Mouse (Mus musculus) stomach, embryonic 15.5 days (tissue): Measurements from ENCODE around the gene Snw1. TPM values are rescaled to one million over a fixed set of nuclear protein-coding genes. Genes with fewer than 3 reads are reported as not detected.
A peak's percentile ranks its signal among the peaks of the same experiment; 100 is the strongest.

Source experiments
- microRNA-seq: library from miRNA; unstranded; fragments of <30 nt; microRNA quantifications from one replicate; pipeline ENCODE4, GENCODE M21; 2016
- polyA plus RNA-seq: library from polyadenylated mRNA; unstranded; fragments of >200 nt; fragmentation: Nextera tagmentation; extraction: Ambion mirVana; gene quantifications from 2 replicates; pipeline ENCODE4 v1.2.1, GENCODE M21; 2015

The Snw1 gene
- polyA plus RNA-seq, 1 experiment from 2014 or later: 112 TPM

Small RNA genes within 50 kb of the gene (microRNA-seq; reads per million reads assigned to microRNA genes)
- 36.3 reads per million, percentile 38 among the genes with 10 or more reads in this experiment for gene Mir3068

Other genes starting within 250 kb of the Snw1 start
- 0.37 and 0.59 TPM in 2 replicates for gene Noxred1, start 233.5 kb downstream of the Snw1 start, polyA plus RNA-seq
- 35.6 TPM in 2 replicates for gene Vipas39, start 206.0 kb downstream of the Snw1 start, polyA plus RNA-seq
- 206 and 228 TPM in 2 replicates for gene Ahsa1, start 205.8 kb downstream of the Snw1 start, polyA plus RNA-seq
- 0.44 and 0.54 TPM in 2 replicates for gene Ism2, start 172.6 kb downstream of the Snw1 start, polyA plus RNA-seq
- gene Sptlc2, start 83.9 kb downstream of the Snw1 start, polyA plus RNA-seq: 98.8 and 99.1 TPM in 2 replicates
- gene Slirp, start 28.4 kb downstream of the Snw1 start, polyA plus RNA-seq: 287 and 303 TPM in 2 replicates
- gene Alkbh1, start 28.3 kb downstream of the Snw1 start, polyA plus RNA-seq: 57.8 and 58.2 TPM in 2 replicates
- not detected in 2 replicates for gene Gm5788, start 22.4 kb upstream of the Snw1 start, polyA plus RNA-seq
- gene Gm8300, start 42.0 kb upstream of the Snw1 start, polyA plus RNA-seq: not detected in 2 replicates
- gene Oog1, start 130.4 kb upstream of the Snw1 start, polyA plus RNA-seq: not detected in 2 replicates
- not detected in 2 replicates for gene Gm4027, start 146.6 kb upstream of the Snw1 start, polyA plus RNA-seq
- gene Gm16381, start 172.3 kb upstream of the Snw1 start, polyA plus RNA-seq: not detected in 2 replicates